Mouse (Mus musculus) neural tube, embryonic 14.5 days (tissue): ENCODE results near the gene Gm37419. TPM values are rescaled to one million over a fixed set of nuclear protein-coding genes. Genes with fewer than 3 reads are reported as not detected.

ENCODE experiments used
- ATAC-seq: fragments of 200-750 bp; cut with Nextera tagmentation; 2 replicates; pipeline ENCODE4 v1.8.0; 2017; ENCODE audit warnings: low read depth, mild to moderate bottlenecking, moderate TSS enrichment, moderate library complexity
- H3K27ac ChIP-seq: fragments of 300-500 bp; sonication (generic); 2 replicates; pipeline ENCODE4 v1.5.1; 2014; ENCODE audit warnings: low read depth, mild to moderate bottlenecking, control low read depth, low read length, moderate library complexity, mixed read lengths
- H3K27me3 ChIP-seq: fragments of 300-500 bp; sonication (generic); 2 replicates; pipeline ENCODE4 v1.6.1; 2014; ENCODE audit warnings: low read length; ENCODE audit not compliant: control insufficient read depth, insufficient read depth
- H3K36me3 ChIP-seq: fragments of 300-500 bp; sonication (generic); 2 replicates; pipeline ENCODE4 v1.6.1; 2014; ENCODE audit warnings: low read length, mixed read lengths; ENCODE audit not compliant: control insufficient read depth, insufficient read depth
- H3K4me1 ChIP-seq: fragments of 300-500 bp; sonication (generic); 2 replicates; pipeline ENCODE4 v1.6.1; 2014; ENCODE audit warnings: low read length; ENCODE audit not compliant: control insufficient read depth, insufficient read depth
- H3K4me2 ChIP-seq: fragments of 300-500 bp; sonication (generic); 2 replicates; pipeline ENCODE4 v1.6.1; 2014; ENCODE audit warnings: mild to moderate bottlenecking, low read depth, low read length, control low read depth
- H3K4me3 ChIP-seq: fragments of 300-500 bp; sonication (generic); 2 replicates; pipeline ENCODE4 v1.5.1; 2014; ENCODE audit warnings: low read depth, low read length, control low read depth, mixed read lengths
- H3K9ac ChIP-seq: fragments of 300-500 bp; sonication (generic); replicated peaks from 2 replicates; pipeline ENCODE4 v1.6.1; 2014; ENCODE audit warnings: low read depth, mild to moderate bottlenecking, control low read depth, low read length, mixed read lengths
- H3K9me3 ChIP-seq: fragments of 300-500 bp; sonication (generic); 2 replicates; pipeline ENCODE4 v1.6.1; 2016; ENCODE audit warnings: low read length; ENCODE audit not compliant: control insufficient read depth
- WGBS: fragments of 180-500 bp; shearing (Covaris S2); extraction: QIAGEN DNeasy Blood & Tissue Kit; methylation state at CpG from one replicate; pipeline ENCODE4 v1.1.7; 2014; 5-methylcytosine and 5-hydroxymethylcytosine counted together
- polyA plus RNA-seq: library from polyadenylated mRNA; unstranded; fragments of >200 nt; fragmentation: Nextera tagmentation; extraction: Ambion mirVana; gene quantifications from 2 replicates; pipeline ENCODE4 v1.2.1, GENCODE M21; 2014

The Gm37419 gene
- polyA plus RNA-seq, 1 experiment from 2014 or later, result not detected

- Histone ChIP-seq H3K27me3 (peaks cover 19% of the 10 kb centered on the region), H3K4me1 (peaks cover 31% of the 10 kb centered on the region)
Measured at GRCm38 (mm10) chr16:23982891-23983588, 5.2 kb upstream of the Gm37419 start.

GRCm38 (mm10) chr16:23984183-23984582 is 4.1 kb upstream of the Gm37419 start:
- H3K27me3 ChIP-seq, result peaks cover 19% of the 10 kb centered on the region
- H3K9ac ChIP-seq, result no peak overlapping the region
- H3K4me1 ChIP-seq, result peaks cover 31% of the 10 kb centered on the region
- peak overlapping the region; percentile 79 for H3K4me2 ChIP-seq
- WGBS, result under 1% methylated on average over 22 of the region's 22 CpGs
- peak overlapping the region; percentile 28 for H3K4me3 ChIP-seq
- ATAC-seq, result peak; percentile 55; the same call in 1 of the 2 replicates
- no peaks in the 10 kb centered on the region for H3K9me3 ChIP-seq
- no peak overlapping the region for H3K27ac ChIP-seq
- no peaks in the 10 kb centered on the region for H3K36me3 ChIP-seq

More at GRCm38 (mm10) chr16:23982891-23983588, 5.2 kb upstream of the Gm37419 start:
- Histone ChIP-seq H3K9ac (peak overlapping the region; percentile 25), H3K4me3 (peak overlapping the region; percentile 37), H3K4me2 (peak overlapping the region; percentile 79), H3K36me3 (no peaks in the 10 kb centered on the region), H3K9me3 (no peaks in the 10 kb centered on the region), H3K27ac (no peak overlapping the region)
- ATAC-seq, result peak; percentile 16; the same call in 1 of the 2 replicates
- under 1% methylated on average over 33 of the region's 33 CpGs for WGBS

- Histone ChIP-seq H3K27me3 (peaks cover 14% of the 10 kb centered on the region), H3K36me3 (no peaks in the 10 kb centered on the region), H3K9ac (no peak overlapping the region; the same call in 1 of the 2 replicates), H3K4me3 (peak overlapping the region; percentile 28), H3K27ac (no peak overlapping the region), H3K9me3 (no peaks in the 10 kb centered on the region), H3K4me2 (peak overlapping the region; percentile 79), H3K4me1 (peaks cover 31% of the 10 kb centered on the region)
- no peak for ATAC-seq
- WGBS, result under 1% methylated on average over 22 of the region's 22 CpGs
Measured at GRCm38 (mm10) chr16:23984760-23985466, 3.4 kb upstream of the Gm37419 start.

DNA sequence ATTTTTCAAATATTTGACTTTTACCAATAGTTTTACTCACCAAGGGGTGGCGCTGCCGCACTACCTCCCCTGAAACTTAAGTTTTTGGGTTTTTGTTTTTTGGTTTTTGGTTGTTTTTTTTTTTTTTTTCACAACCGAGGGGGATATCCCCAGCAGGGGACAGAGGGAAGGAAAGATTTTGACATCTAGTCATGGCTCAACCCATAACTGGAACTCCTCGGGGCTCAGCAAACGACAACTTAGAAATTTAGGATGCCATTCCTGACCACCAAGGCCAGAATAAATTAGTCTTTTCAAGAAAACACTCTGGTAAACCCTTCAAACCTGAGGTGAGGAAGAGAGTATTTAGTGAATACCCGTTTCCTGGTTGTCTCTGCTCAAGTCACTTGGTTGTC is 2.8 kb upstream of the Gm37419 start:
- Histone ChIP-seq H3K36me3 (no peaks in the 10 kb centered on the region), H3K27ac (no peak overlapping the region), H3K4me3 (peak overlapping the region; percentile 28), H3K9me3 (no peaks in the 10 kb centered on the region), H3K4me1 (peaks cover 30% of the 10 kb centered on the region), H3K27me3 (peaks cover 10% of the 10 kb centered on the region), H3K4me2 (peak overlapping the region; percentile 91; the same call in 1 of the 2 replicates), H3K9ac (no peak overlapping the region)
- no peak for ATAC-seq
- 3% methylated on average over 6 of the region's 6 CpGs for WGBS

DNA sequence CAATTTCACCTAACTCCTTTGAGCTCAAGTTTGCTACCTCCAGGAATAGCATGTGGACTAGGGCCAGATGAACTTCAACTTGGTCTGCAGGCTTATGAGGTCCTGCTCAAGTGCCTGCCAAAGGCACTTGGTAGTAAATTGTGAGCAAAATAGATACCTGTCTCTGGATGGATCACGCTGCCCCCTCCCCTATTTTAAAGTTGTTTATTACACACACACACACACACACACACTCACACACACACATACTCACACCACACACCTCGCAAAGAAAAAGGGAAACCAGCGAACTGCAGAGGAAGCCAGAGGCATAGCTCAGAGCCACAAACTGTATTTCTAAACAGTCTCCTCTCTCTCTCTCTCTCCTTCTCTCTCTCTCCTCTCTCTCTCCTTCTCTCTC is 2.1 kb upstream of the Gm37419 start:
- no peak for ATAC-seq
- H3K27ac ChIP-seq, result no peak overlapping the region
- H3K4me3 ChIP-seq, result peak overlapping the region; percentile 64
- H3K36me3 ChIP-seq, result no peaks in the 10 kb centered on the region
- H3K4me2 ChIP-seq, result peak overlapping the region; percentile 91
- peak overlapping the region; percentile 84; the same call in 1 of the 2 replicates for H3K9ac ChIP-seq
- peaks cover 24% of the 10 kb centered on the region for H3K4me1 ChIP-seq
- H3K9me3 ChIP-seq, result no peaks in the 10 kb centered on the region
- H3K27me3 ChIP-seq, result peaks cover 10% of the 10 kb centered on the region
- 5% methylated on average over 3 of the region's 3 CpGs for WGBS

DNA sequence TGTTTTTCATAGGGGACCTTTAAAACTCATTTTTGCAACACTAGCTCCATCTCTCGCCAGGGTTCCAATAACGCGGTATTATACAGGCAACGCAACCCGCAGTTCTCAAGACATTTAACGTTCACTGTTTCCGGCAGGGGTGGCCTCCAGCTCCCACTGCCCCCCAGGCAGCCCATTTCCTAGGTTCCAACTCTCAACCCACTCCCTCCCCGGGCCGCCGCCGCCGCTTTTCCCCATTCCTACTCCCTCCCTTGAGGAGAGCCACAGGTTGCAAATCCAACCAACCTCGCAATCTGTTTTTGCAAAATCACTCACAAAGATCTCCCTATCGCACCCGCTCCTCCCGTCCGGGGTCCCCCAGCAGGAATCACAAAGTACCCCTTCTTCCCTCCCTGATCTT is 1.4 kb upstream of the Gm37419 start:
- ATAC-seq, result no peak

DNA sequence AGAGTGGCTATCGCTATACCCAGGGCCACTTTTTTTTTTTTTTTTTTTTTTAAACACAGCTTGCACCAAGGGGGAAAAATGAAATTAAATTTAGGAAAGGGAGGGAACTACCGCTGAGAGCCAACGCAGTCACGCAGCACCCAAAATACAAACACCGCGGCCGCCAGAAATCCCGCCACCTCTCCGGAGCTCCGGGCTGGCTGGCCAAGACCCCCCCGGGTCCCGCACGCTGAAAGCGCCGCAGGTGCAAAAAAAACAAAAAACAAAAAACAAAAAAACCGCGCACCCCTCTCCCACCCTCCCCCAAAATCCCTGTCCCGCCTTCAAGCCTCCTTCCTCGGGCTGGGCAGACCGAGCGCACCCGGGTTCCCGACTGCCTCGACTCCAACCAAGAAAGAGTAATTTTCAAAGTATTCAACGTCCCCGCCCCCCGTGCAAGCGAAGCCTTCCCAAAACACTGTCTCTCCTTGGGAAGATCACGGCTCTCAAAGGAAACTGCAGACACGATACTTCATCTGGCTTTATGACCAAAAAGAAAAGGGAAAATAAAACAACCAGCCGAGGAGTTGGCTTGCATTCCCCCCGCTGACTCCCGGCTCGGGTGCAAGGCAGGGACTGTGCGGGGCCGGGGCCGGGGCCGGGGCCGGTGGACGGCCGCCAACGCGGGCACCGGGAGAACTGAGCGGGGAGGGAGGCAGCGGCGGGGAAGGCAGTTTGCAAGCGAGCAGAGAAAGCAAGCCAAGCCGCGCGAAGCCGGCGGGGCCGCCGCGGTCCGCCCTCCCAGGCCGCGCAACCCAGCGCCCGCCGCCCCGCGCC is 733 bp upstream of the Gm37419 start:
- Histone ChIP-seq H3K4me1 (peaks cover 15% of the 10 kb centered on the region), H3K4me3 (peak overlapping the region; percentile 64), H3K27ac (peak overlapping the region; percentile 100), H3K9ac (peak overlapping the region; percentile 84), H3K27me3 (peaks cover 5% of the 10 kb centered on the region; the same call in 1 of the 2 replicates), H3K4me2 (peak overlapping the region; percentile 91), H3K36me3 (no peaks in the 10 kb centered on the region), H3K9me3 (no peaks in the 10 kb centered on the region)
- ATAC-seq, result 0 out of 2 replicates have a peak, but pooled peaks have one; percentile 10
- under 1% methylated on average over 61 of the region's 64 CpGs for WGBS

More for the DNA sequence above, 1.4 kb upstream of the Gm37419 start:
- 0 out of 2 replicates have a peak overlapping the region, but pooled peaks have one; percentile 44 for H3K27ac ChIP-seq
- peaks cover 19% of the 10 kb centered on the region for H3K4me1 ChIP-seq
- peak overlapping the region; percentile 84 for H3K9ac ChIP-seq
- no peaks in the 10 kb centered on the region for H3K36me3 ChIP-seq
- H3K4me2 ChIP-seq, result peak overlapping the region; percentile 91
- 0% methylated on average over 17 of the region's 17 CpGs for WGBS
- H3K9me3 ChIP-seq, result no peaks in the 10 kb centered on the region
- peak overlapping the region; percentile 64 for H3K4me3 ChIP-seq
- peaks cover 5% of the 10 kb centered on the region; the same call in 1 of the 2 replicates for H3K27me3 ChIP-seq

DNA sequence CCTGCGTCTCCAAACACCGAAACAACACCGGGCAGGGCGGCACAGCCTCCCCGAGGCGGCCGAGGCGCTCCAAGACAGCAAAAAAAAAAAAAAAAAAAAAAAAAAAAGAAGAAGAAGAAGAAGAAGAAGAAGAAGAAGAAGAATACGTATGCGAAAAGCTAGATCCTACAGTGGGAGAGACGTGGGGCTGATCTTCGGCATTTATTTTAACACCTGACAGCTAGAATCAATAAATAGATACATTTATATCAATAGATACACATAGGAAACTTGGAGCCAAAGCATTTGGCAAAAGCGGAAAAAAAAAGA is 171 bp upstream of the Gm37419 start:
- H3K4me2 ChIP-seq, result peak overlapping the region; percentile 91
- peak overlapping the region; percentile 100 for H3K27ac ChIP-seq
- H3K36me3 ChIP-seq, result no peaks in the 10 kb centered on the region
- peaks cover 5% of the 10 kb centered on the region; the same call in 1 of the 2 replicates for H3K27me3 ChIP-seq
- no peaks in the 10 kb centered on the region for H3K9me3 ChIP-seq
- no peak for ATAC-seq
- H3K4me3 ChIP-seq, result peak overlapping the region; percentile 64
- H3K9ac ChIP-seq, result peak overlapping the region; percentile 84
- H3K4me1 ChIP-seq, result peaks cover 15% of the 10 kb centered on the region
- 0% methylated on average over 13 of the region's 13 CpGs for WGBS
